Mouse (Mus musculus) stomach, embryonic 14.5 days (tissue): ENCODE data around the gene Calcoco1. TPM values are rescaled to one million over a fixed set of nuclear protein-coding genes. Genes with fewer than 3 reads are reported as not detected.
A peak's percentile ranks its signal among the peaks of the same experiment; 100 is the strongest.
"Not testable (repeated sequence)": the region's sequence is repeated elsewhere in the genome, so short reads cannot be mapped to it uniquely, and the experiment has no call there.

Experiments
- ATAC-seq: fragments of 200-750 bp; cut with Nextera tagmentation; 2 replicates; pipeline ENCODE4 v1.8.0; 2017; ENCODE audit warnings: low read depth, moderate TSS enrichment; ENCODE audit not compliant: insufficient number of reproducible peaks, insufficient read depth, low FRiP score
- H3K27ac ChIP-seq: fragments of 300-500 bp; sonication (generic); 2 replicates; pipeline ENCODE4 v1.5.1; 2014; ENCODE audit warnings: mild to moderate bottlenecking, low read length, moderate library complexity, mixed read lengths
- H3K27me3 ChIP-seq: fragments of 300-500 bp; sonication (generic); 2 replicates; pipeline ENCODE4 v1.6.1; 2014; ENCODE audit warnings: low read length, control low read depth, mixed read lengths; ENCODE audit not compliant: control insufficient read depth, insufficient read depth
- H3K36me3 ChIP-seq: fragments of 300-500 bp; sonication (generic); 2 replicates; pipeline ENCODE4 v1.6.1; 2014; ENCODE audit warnings: mild to moderate bottlenecking, control low read depth, low read length, moderate library complexity, mixed read lengths; ENCODE audit not compliant: control insufficient read depth, insufficient read depth
- H3K4me1 ChIP-seq: fragments of 300-500 bp; sonication (generic); 2 replicates; pipeline ENCODE4 v1.6.1; 2014; ENCODE audit warnings: low read length, control low read depth, mixed read lengths; ENCODE audit not compliant: control insufficient read depth, insufficient read depth
- H3K4me2 ChIP-seq: fragments of 300-500 bp; sonication (generic); replicated peaks from 2 replicates; pipeline ENCODE4 v1.6.1; 2014; ENCODE audit warnings: low read depth, low read length, control low read depth
- H3K4me3 ChIP-seq: fragments of 300-500 bp; sonication (generic); 2 replicates; pipeline ENCODE4 v1.5.1; 2014; ENCODE audit warnings: low read depth, low read length, control low read depth
- H3K9ac ChIP-seq: fragments of 300-500 bp; sonication (generic); replicated peaks from 2 replicates; pipeline ENCODE4 v1.6.1; 2014; ENCODE audit warnings: low read depth, mild to moderate bottlenecking, control low read depth, low read length, moderate library complexity, mixed read lengths
- H3K9me3 ChIP-seq: fragments of 300-500 bp; sonication (generic); 2 replicates; pipeline ENCODE4 v1.6.1; 2016; ENCODE audit warnings: low read depth, low read length, control low read depth; ENCODE audit not compliant: control insufficient read depth
- WGBS: fragments of 180-500 bp; shearing (Covaris S2); extraction: QIAGEN DNeasy Blood & Tissue Kit; methylation state at CpG from one replicate; pipeline ENCODE4 v1.1.7; 2014; 5-methylcytosine and 5-hydroxymethylcytosine counted together
- polyA plus RNA-seq: library from polyadenylated mRNA; unstranded; fragments of >200 nt; fragmentation: Nextera tagmentation; extraction: Ambion mirVana; gene quantifications from 2 replicates; pipeline ENCODE4 v1.2.1, GENCODE M21; 2014

The Calcoco1 gene
- polyA plus RNA-seq, 1 experiment from 2014 or later: 31.9 TPM

DNA sequence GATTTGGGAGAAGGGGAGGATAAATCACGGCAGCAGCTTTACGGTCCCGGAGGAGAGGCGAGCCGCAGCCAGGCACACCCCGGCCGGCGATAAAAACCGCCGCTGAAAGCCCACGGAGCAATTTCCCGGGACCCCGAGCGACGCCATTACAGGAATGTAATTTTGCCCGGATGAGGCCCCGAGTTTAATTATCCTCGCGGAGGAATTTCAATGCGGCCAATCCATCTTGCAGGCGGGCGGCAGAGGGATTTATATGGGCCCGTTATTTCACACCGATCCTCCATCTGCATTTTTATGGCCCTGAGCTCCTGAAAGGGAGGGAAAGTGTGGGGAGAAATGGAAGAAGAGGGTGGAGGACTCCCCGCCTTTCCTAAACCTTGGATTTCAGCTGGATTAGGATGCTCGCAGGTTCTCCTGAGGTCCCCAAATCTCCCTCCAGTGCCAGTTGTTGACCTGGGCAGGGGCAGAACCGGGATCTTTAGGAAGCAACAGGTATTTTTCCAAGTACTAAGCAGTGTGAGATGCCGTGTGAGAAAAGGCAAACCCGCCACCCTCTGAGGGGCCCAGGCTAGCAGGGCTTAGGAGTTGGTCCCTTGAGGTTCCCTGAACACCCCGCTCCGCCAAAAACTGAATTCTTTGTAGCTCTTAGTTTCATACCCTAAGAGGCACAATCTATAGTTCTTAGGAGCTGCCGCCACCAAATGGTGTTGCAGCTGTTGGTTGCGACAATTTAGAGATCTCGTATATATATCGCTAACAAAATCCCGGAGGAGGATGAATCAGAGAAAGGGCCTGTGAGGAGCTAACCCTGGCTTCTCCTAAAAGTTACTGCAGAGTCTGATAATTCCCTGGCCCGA is 49.5 kb downstream of the Calcoco1 start, which contains the start of gene Atp5g2:
Gene Atp5g2 (minus strand): TSS at position 138 of the 857 bp plus-strand sequence.
- Histone ChIP-seq H3K4me3 (peak within 1 kb of the TSS; percentile 43), H3K4me2 (peak within 1 kb of the TSS; percentile 71), H3K4me1 (peaks cover 3% of the 10 kb centered on the region; the same call in 1 of the 2 replicates), H3K9ac (peak within 1 kb of the TSS; percentile 82), H3K27ac (peak within 1 kb of the TSS; percentile 99), H3K9me3 (no peaks in the 10 kb centered on the region), H3K27me3 (no peaks in the 10 kb centered on the region), H3K36me3 (peaks cover 7% of the 10 kb centered on the region)
- ATAC-seq: no peak
- 2% methylated on average over 37 of the region's 37 CpGs for WGBS

DNA sequence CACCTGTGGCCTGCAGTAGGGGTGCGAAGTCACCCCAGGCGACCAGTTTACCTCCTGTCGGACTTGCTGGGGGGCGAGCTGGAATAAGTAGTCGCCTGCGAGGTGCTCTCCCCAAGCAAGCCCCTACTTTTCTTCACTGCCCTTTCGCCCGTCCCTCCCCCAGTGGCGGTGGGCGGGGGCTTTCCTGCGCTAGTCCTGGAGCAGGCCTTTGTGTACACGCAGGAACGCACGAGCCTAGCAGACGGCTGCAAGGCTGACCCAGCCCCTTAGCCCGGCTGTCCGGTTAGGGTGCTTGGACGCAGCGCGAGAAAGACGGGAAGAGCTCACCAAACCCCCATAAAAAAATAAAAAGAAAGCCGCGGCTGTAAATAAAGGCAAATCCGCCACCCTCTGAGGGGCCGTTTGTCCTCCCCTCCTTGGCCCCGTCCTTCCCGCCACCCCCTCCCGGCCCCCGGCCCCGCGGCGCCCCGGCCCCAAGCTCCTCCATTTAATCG is 50.2 kb downstream of the Calcoco1 start:
- WGBS: 1% methylated on average over 34 of the region's 34 CpGs
- ATAC-seq: peak; percentile 60; the same call in 1 of the 2 replicates
- H3K9me3 ChIP-seq: no peaks in the 10 kb centered on the region
- peaks cover 3% of the 10 kb centered on the region; the same call in 1 of the 2 replicates for H3K4me1 ChIP-seq
- peak overlapping the region; percentile 82 for H3K9ac ChIP-seq
- H3K27ac ChIP-seq: peak overlapping the region; percentile 99
- H3K4me2 ChIP-seq: peak overlapping the region; percentile 71
- no peaks in the 10 kb centered on the region for H3K27me3 ChIP-seq
- peak overlapping the region; percentile 43 for H3K4me3 ChIP-seq
- peaks cover 14% of the 10 kb centered on the region for H3K36me3 ChIP-seq

DNA sequence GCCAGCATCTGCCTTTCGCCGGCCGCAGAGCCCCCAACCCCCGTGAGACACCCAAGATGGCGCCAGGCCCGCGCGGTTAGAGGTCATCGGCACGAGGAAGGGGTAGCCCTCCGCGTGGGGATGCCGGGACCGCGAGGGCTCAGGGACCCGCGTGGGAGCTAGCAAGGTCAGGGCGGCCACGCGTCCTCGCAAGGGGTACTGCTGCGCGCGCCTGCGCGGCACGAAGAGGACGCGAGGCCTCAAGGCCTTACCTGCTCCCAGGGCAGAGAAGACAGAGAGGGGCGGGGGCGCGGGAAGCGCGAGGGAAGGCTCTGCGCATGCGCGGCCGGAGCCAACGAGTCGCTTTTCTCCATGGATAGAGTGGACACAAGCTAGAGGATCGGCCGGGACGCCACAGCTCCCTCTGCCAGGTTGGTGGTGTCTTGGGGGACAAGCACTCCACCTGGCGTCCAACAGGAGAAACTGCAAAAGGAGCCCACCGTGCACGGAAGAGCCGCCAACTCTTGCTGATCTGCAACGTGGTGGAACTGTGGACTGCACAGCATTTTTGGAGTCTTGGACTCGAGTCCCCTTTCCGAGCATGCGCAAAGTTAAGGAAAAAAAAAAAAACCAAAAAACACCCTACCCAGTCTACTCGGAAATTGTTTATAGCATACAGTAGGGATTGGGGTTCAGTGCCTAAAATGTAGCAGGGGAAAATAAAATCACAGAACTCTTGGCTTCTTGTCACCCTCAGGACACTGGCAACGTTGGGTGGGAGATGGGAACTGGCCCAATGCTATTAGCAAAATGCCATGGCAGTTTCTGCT is 51.0 kb downstream of the Calcoco1 start:
- WGBS: under 1% methylated on average over 53 of the region's 53 CpGs
- H3K9me3 ChIP-seq: no peaks in the 10 kb centered on the region
- peak; percentile 91 for ATAC-seq

DNA sequence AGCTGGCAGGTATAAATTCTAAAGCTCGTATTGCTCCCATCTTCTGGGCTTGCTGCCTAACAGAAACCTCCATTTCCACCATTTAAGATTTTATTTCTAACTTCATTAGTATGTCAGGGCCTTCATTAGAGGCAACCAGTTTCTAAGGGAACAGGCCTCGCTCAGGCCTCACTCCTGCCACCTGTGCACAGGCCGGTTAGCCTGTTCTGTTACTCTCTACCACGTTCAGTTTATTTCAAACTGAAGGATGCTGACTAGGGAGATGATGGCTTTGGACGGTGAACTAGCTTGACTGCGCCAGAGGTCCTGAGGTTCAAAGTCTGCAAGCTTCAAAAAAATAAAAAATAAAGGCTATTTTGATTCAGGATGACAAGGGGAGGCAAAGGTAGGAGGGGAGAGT is 51.7 kb downstream of the Calcoco1 start:
- Histone ChIP-seq H3K36me3 (peaks cover 24% of the 10 kb centered on the region), H3K27ac (peak overlapping the region; percentile 93), H3K9me3 (no peaks in the 10 kb centered on the region), H3K4me3 (peak overlapping the region; percentile 81), H3K4me2 (peak overlapping the region; percentile 71), H3K4me1 (peaks cover 3% of the 10 kb centered on the region; the same call in 1 of the 2 replicates), H3K27me3 (no peaks in the 10 kb centered on the region), H3K9ac (peak overlapping the region; percentile 93)
- ATAC-seq: no peak
- 12% methylated on average over 6 of the region's 6 CpGs for WGBS

More for the DNA sequence above, 51.0 kb downstream of the Calcoco1 start:
- peaks cover 22% of the 10 kb centered on the region for H3K36me3 ChIP-seq
- H3K4me1 ChIP-seq: peaks cover 3% of the 10 kb centered on the region; the same call in 1 of the 2 replicates
- peak overlapping the region; percentile 99 for H3K27ac ChIP-seq
- H3K27me3 ChIP-seq: no peaks in the 10 kb centered on the region
- peak overlapping the region; percentile 71 for H3K4me2 ChIP-seq
- H3K9ac ChIP-seq: peak overlapping the region; percentile 93
- peak overlapping the region; percentile 81 for H3K4me3 ChIP-seq

DNA sequence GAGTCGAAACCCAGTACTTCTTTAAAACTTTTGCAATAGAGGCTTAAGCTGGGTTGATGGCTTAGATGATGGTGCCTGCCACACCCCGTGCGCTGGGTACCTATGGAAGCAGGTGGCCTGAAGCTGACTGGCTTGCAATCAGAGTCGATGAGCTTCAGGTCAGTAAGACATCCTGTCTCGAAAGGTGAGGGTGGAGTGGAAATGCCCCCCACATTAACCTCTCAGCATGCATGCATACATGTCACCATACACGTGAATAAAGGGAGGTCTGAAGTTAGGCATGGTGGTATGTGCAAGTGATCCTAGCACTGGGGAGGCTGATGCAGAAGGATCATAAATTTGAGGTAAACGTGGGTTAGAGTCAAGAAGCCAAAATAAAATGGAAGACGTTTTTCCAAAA is 52.4 kb downstream of the Calcoco1 start:
- ATAC-seq: no peak
- Histone ChIP-seq H3K9ac (0 out of 2 replicates have a peak overlapping the region, but pooled peaks have one; percentile 14), H3K9me3 (no peaks in the 10 kb centered on the region), H3K4me2 (peak overlapping the region; percentile 71), H3K4me1 (peaks cover 3% of the 10 kb centered on the region; the same call in 1 of the 2 replicates), H3K27ac (0 out of 2 replicates have a peak overlapping the region, but pooled peaks have one; percentile 7), H3K27me3 (no peaks in the 10 kb centered on the region), H3K36me3 (peaks cover 31% of the 10 kb centered on the region), H3K4me3 (peak overlapping the region; percentile 81)
- WGBS: 87% methylated on average over 8 of the region's 8 CpGs

DNA sequence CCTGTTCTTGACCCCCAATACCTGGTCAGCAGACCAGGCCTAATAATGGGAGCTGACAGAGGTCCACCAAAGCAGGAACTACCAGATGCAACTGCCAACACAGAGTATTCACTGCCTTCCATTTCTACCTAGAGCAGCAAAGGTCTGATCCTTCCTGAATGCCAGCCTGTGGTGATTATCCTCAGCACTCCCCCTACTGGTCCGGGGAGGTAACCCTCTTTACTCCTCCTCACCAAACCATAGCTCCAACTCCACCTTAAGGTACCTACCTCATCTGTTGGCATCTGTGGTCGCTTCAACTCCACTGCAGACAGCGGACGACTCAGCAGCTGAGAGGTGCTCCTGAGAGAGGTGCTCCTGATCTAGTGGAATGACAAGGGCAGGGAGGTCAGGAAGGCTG is 56.5 kb downstream of the Calcoco1 start:
- H3K4me1 ChIP-seq: 0 out of 2 replicates have a peak, but pooled peaks cover 3% of the 10 kb centered on the region
- ATAC-seq: no peak; the same call in 1 of the 2 replicates
- no peaks in the 10 kb centered on the region for H3K9me3 ChIP-seq
- no peak overlapping the region for H3K9ac ChIP-seq
- 42% methylated on average over 4 of the region's 4 CpGs for WGBS
- no peak overlapping the region for H3K4me2 ChIP-seq
- no peak overlapping the region for H3K4me3 ChIP-seq
- H3K36me3 ChIP-seq: peaks cover 66% of the 10 kb centered on the region
- H3K27me3 ChIP-seq: no peaks in the 10 kb centered on the region
- H3K27ac ChIP-seq: no peak overlapping the region

DNA sequence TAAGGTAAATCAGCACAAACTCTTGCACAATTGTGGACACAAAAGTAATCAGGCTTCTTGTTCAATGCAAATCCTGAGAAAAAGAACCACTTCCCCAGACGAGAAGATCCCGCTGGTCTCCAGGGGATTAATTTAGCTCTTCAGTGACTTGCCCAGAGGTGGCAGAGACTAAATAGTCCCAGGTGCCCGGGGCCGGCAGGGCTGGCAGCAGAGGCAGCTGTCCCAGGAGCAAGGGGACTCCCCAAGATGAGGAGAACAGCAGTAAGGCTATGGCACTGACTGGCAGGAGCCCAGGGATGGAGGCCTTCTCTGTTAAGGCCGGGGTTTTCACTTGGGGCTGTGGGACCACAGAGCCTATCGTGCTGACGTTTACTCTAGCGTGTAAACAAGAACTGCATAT is 58.2 kb downstream of the Calcoco1 start:
- H3K4me2 ChIP-seq: no peak overlapping the region
- WGBS: 85% methylated on average over 8 of the region's 8 CpGs
- peaks cover 67% of the 10 kb centered on the region for H3K36me3 ChIP-seq
- H3K9ac ChIP-seq: no peak overlapping the region
- H3K27ac ChIP-seq: no peak overlapping the region
- no peaks in the 10 kb centered on the region for H3K27me3 ChIP-seq
- H3K4me3 ChIP-seq: no peak overlapping the region
- no peaks in the 10 kb centered on the region for H3K9me3 ChIP-seq
- ATAC-seq: no peak
- H3K4me1 ChIP-seq: no peaks in the 10 kb centered on the region

DNA sequence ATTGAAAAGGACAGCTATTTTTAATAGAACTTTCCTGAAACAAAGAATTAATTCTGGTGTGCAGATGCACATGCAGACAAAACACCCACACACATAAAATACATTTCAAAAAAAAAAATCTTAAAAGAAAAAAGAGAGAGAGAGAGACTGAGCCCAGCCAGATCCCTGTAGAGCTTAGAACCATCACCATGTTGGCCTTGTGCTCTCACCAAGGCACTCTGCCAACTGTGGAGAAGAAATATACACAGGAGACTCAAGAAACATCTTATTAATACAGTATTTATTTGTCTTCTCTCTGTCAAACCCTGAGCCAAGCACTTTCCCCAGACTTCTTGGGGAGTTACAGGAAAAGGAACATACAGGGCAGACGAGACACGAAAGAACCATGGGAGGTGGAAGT is 59.4 kb downstream of the Calcoco1 start:
- H3K36me3 ChIP-seq: peaks cover 62% of the 10 kb centered on the region
- H3K27ac ChIP-seq, H3K4me3 ChIP-seq, H3K9me3 ChIP-seq, H3K27me3 ChIP-seq, ATAC-seq, H3K4me2 ChIP-seq, H3K4me1 ChIP-seq, H3K9ac ChIP-seq: not testable (repeated sequence)
- no CpG with 5 or more reads among the region's 2 CpGs for WGBS
